ENCODE assay signal across 15 mouse cellular contexts in the genomic region with DNA sequence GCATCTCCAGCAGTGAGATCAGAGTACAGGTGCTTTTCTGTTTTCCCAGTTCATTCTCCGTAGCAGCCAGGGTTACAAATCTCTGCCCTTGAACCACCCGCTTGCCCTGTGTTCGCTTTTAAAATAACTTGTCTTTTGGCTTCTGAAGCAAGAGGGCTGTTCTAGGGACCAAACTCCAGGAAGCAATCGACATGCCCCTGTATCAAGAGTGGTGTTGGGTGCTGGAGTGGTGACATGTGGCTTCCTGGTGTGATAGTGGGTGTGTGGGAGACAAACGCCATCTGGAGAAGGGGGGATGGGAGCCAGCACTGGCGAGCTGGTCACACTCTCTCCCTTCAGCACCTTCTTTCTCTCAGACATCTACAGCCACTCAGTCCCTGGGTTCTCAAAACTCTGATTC.
DNase-seq lines count a peak whose midpoint lies in the region; ATAC-seq and TF ChIP-seq lines count a peak whose summit lies in the region.
"Had no signal": no experiment of that assay in that cellular context is flagged by ENCODE, and none has a peak within 500 bp of the region (broad histone marks: within the 10 kb centered on the region; RNA-seq: fewer than 3 reads in every experiment).

No protein-coding gene starts in this region.

- H3K9ac ChIP-seq in midbrain, embryonic 15.5 days: no peak overlapping the region
- H3K9ac ChIP-seq in heart, embryonic 16.5 days (ENCODE audit: low read length): no peak overlapping the region
- no peak overlapping the region for H3K9ac ChIP-seq in lung, embryonic 14.5 days
- H3K9ac ChIP-seq in intestine, postnatal 0 days (ENCODE audit: low read depth, low read length): no peak overlapping the region
- H3K9ac ChIP-seq: liver, embryonic 15.5 days; neural tube, embryonic 15.5 days had no signal

- intact Hi-C loops in left cerebral cortex, postnatal 10 days (cut with DNase I): no loop called here

- peaks cover 54% of the 10 kb centered on the region for H3K27me3 ChIP-seq in midbrain, embryonic 10.5 days (ENCODE audit: low read depth, poor library complexity, severe bottlenecking)
- peaks cover 5% of the 10 kb centered on the region; the same call in 1 of the 2 replicates for H3K27me3 ChIP-seq in midbrain, embryonic 15.5 days (replicated peaks)
- peaks cover 2% of the 10 kb centered on the region for H3K27me3 ChIP-seq in heart, embryonic 16.5 days (ENCODE audit: control insufficient read depth, insufficient read depth, low read length)
- peaks cover under 1% of the 10 kb centered on the region; the same call in 1 of the 2 replicates for H3K27me3 ChIP-seq in lung, embryonic 14.5 days (ENCODE audit: insufficient read depth, low read length)
- H3K27me3 ChIP-seq in intestine, postnatal 0 days (replicated peaks; ENCODE audit: control insufficient read depth, insufficient read depth, low read length): no peaks in the 10 kb centered on the region; the same call in 1 of the 2 replicates

- no peaks in the 10 kb centered on the region for H3K36me3 ChIP-seq in midbrain, embryonic 10.5 days
- no peaks in the 10 kb centered on the region for H3K36me3 ChIP-seq in midbrain, embryonic 15.5 days (replicated peaks)
- no peaks in the 10 kb centered on the region for H3K36me3 ChIP-seq in heart, embryonic 16.5 days (ENCODE audit: control insufficient read depth, insufficient read depth)
- H3K36me3 ChIP-seq in lung, embryonic 14.5 days (ENCODE audit: insufficient read depth): no peaks in the 10 kb centered on the region
- H3K36me3 ChIP-seq in intestine, postnatal 0 days (ENCODE audit: control insufficient read depth, insufficient read depth): no peaks in the 10 kb centered on the region
- H3K36me3 ChIP-seq: liver, embryonic 15.5 days; neural tube, embryonic 15.5 days had no signal

- H3K27ac ChIP-seq in midbrain, embryonic 10.5 days (replicated peaks): 0 out of 2 replicates have a peak overlapping the region, but pooled peaks have one; percentile 18
- H3K27ac ChIP-seq in midbrain, embryonic 15.5 days: no peak overlapping the region
- peak overlapping the region; percentile 82 for H3K27ac ChIP-seq in heart, embryonic 16.5 days (ENCODE audit: low read length)
- peak overlapping the region; percentile 1; the same call in 1 of the 2 replicates for H3K27ac ChIP-seq in lung, embryonic 14.5 days (ENCODE audit: low read depth)
- no peak overlapping the region for H3K27ac ChIP-seq in intestine, postnatal 0 days (ENCODE audit: low read depth, low read length)
- H3K27ac ChIP-seq: liver, embryonic 15.5 days; neural tube, embryonic 15.5 days had no signal

- no peak overlapping the region for H3K4me2 ChIP-seq in midbrain, embryonic 15.5 days
- H3K4me2 ChIP-seq in heart, embryonic 16.5 days (ENCODE audit: low read depth, low read length): peak overlapping the region; percentile 27
- H3K4me2 ChIP-seq in lung, embryonic 14.5 days: no peak overlapping the region
- no peak overlapping the region for H3K4me2 ChIP-seq in intestine, postnatal 0 days (replicated peaks; ENCODE audit: low read depth)
- H3K4me2 ChIP-seq: liver, embryonic 15.5 days; neural tube, embryonic 15.5 days had no signal

- DNase-seq in midbrain, embryonic 10.5 days (ENCODE audit: low spot score): no peak
- DNase-seq in lung, embryonic 14.5 days: peak; percentile 83
- no peak for DNase-seq in left cerebral cortex, postnatal 10 days (ENCODE audit: extremely low spot score in 1 of 2, low spot score in 2 of 2)
- no peak for DNase-seq in gastrocnemius, postnatal 25 days
- no peak for DNase-seq in left cerebral cortex, adult 8-10 months (ENCODE audit: low spot score in 2 of 2)
- DNase-seq: gastrocnemius, postnatal 10 days; kidney, adult 9 months; layer of hippocampus, postnatal 36 days had no signal

- WGBS in midbrain, embryonic 10.5 days: 73% methylated on average over 6 of the region's 6 CpGs
- WGBS in midbrain, embryonic 15.5 days: 83% methylated on average over 6 of the region's 6 CpGs
- 13% methylated on average over 6 of the region's 6 CpGs for WGBS in heart, embryonic 16.5 days
- 21% methylated on average over 6 of the region's 6 CpGs for WGBS in lung, embryonic 14.5 days
- 59% methylated on average over 6 of the region's 6 CpGs for WGBS in intestine, postnatal 0 days

- ATAC-seq in midbrain, embryonic 15.5 days (replicated peaks): no peak
- peak; percentile 93 for ATAC-seq in heart, embryonic 16.5 days (replicated peaks; ENCODE audit: extremely low read depth, insufficient read depth, low FRiP score)
- ATAC-seq in lung, embryonic 14.5 days (ENCODE audit: insufficient read depth): peak; percentile 87
- ATAC-seq in intestine, postnatal 0 days: no peak
- ATAC-seq: Patski had no signal

- no peak for TF ChIP-seq CTCF in lung, embryonic 14.5 days (IDR thresholded peaks at IDR 0.05; ENCODE audit: low read depth)
- TF ChIP-seq CTCF in intestine, postnatal 0 days (IDR thresholded peaks at IDR 0.05; ENCODE audit: low read depth): no peak

- no peak overlapping the region for H3K4me3 ChIP-seq in midbrain, embryonic 10.5 days
- H3K4me3 ChIP-seq in midbrain, embryonic 15.5 days: no peak overlapping the region
- H3K4me3 ChIP-seq in heart, embryonic 16.5 days (ENCODE audit: low read length): no peak overlapping the region
- H3K4me3 ChIP-seq in lung, embryonic 14.5 days (ENCODE audit: low read depth, low read length): no peak overlapping the region
- no peak overlapping the region for H3K4me3 ChIP-seq in intestine, postnatal 0 days (ENCODE audit: low read depth, low read length)
- H3K4me3 ChIP-seq: erythroblast, embryonic 14.5 days; liver, embryonic 15.5 days; neural tube, embryonic 15.5 days had no signal

- H3K9me3 ChIP-seq in midbrain, embryonic 10.5 days (replicated peaks): 0 out of 2 replicates have a peak, but pooled peaks cover 7% of the 10 kb centered on the region
- H3K9me3 ChIP-seq in midbrain, embryonic 15.5 days: no peaks in the 10 kb centered on the region; the same call in 1 of the 2 replicates
- peaks cover 4% of the 10 kb centered on the region; the same call in 1 of the 2 replicates for H3K9me3 ChIP-seq in heart, embryonic 16.5 days (replicated peaks; ENCODE audit: control insufficient read depth, low read length)
- H3K9me3 ChIP-seq in lung, embryonic 14.5 days (ENCODE audit: low read depth, low read length): no peaks in the 10 kb centered on the region
- H3K9me3 ChIP-seq in intestine, postnatal 0 days (ENCODE audit: control insufficient read depth): no peaks in the 10 kb centered on the region
- H3K9me3 ChIP-seq: liver, embryonic 15.5 days; neural tube, embryonic 15.5 days had no signal

- H3K4me1 ChIP-seq in midbrain, embryonic 10.5 days: peaks cover 38% of the 10 kb centered on the region
- H3K4me1 ChIP-seq in midbrain, embryonic 15.5 days: peaks cover 32% of the 10 kb centered on the region
- H3K4me1 ChIP-seq in heart, embryonic 16.5 days (ENCODE audit: control insufficient read depth, insufficient read depth, low read length): peaks cover 45% of the 10 kb centered on the region
- peaks cover 18% of the 10 kb centered on the region for H3K4me1 ChIP-seq in lung, embryonic 14.5 days (ENCODE audit: insufficient read depth)
- no peaks in the 10 kb centered on the region for H3K4me1 ChIP-seq in intestine, postnatal 0 days (replicated peaks; ENCODE audit: control insufficient read depth, insufficient read depth, low read length)
- H3K4me1 ChIP-seq: liver, embryonic 15.5 days had no signal

Comparison
In these comparisons a context has a peak if more than half of its experiments do, and no peak if none do; other contexts are left out.
1. H3K27ac ChIP-seq: peak in midbrain, embryonic 10.5 days (single experiment), heart, embryonic 16.5 days (single experiment) and lung, embryonic 14.5 days (single experiment); none in midbrain, embryonic 15.5 days (single experiment) and intestine, postnatal 0 days (single experiment).
2. ATAC-seq: peak in heart, embryonic 16.5 days (single experiment) and lung, embryonic 14.5 days (single experiment); none in midbrain, embryonic 15.5 days (single experiment) and intestine, postnatal 0 days (single experiment).